Mouse (Mus musculus) intestine, embryonic 14.5 days (tissue): ENCODE data around the gene Smad6. TPM values are rescaled to one million over a fixed set of nuclear protein-coding genes. Genes with fewer than 3 reads are reported as not detected.

Source experiments
- ATAC-seq: fragments of 200-750 bp; cut with Nextera tagmentation; replicated peaks from 2 replicates; pipeline ENCODE4 v1.8.0; 2017; ENCODE audit warnings: low read depth, moderate number of reproducible peaks, moderate TSS enrichment, moderate library complexity; ENCODE audit not compliant: low FRiP score, low TSS enrichment
- DNase-seq: peaks from one replicate; pipeline ENCODE4 v3.0.0-alpha.2; 2018; ENCODE audit warnings: low spot score
- H3K27ac ChIP-seq: fragments of 300-500 bp; sonication (generic); 2 replicates; pipeline ENCODE4 v1.5.1; 2014; ENCODE audit warnings: low read depth, mild to moderate bottlenecking, control low read depth
- H3K27me3 ChIP-seq: fragments of 300-500 bp; sonication (generic); replicated peaks from 2 replicates; pipeline ENCODE4 v1.6.1; 2014; ENCODE audit warnings: low read length, control low read depth; ENCODE audit not compliant: control insufficient read depth, insufficient read depth
- H3K36me3 ChIP-seq: fragments of 300-500 bp; sonication (generic); 2 replicates; pipeline ENCODE4 v1.6.1; 2014; ENCODE audit warnings: low read length, control low read depth; ENCODE audit not compliant: control insufficient read depth, insufficient read depth
- H3K4me1 ChIP-seq: fragments of 300-500 bp; sonication (generic); replicated peaks from 2 replicates; pipeline ENCODE4 v1.6.1; 2014; ENCODE audit warnings: low read length, control low read depth, mixed read lengths; ENCODE audit not compliant: control insufficient read depth, insufficient read depth
- H3K4me2 ChIP-seq: fragments of 300-500 bp; sonication (generic); 2 replicates; pipeline ENCODE4 v1.6.1; 2014; ENCODE audit warnings: low read length
- H3K4me3 ChIP-seq: fragments of 300-500 bp; sonication (generic); 2 replicates; pipeline ENCODE4 v1.5.1; 2014; ENCODE audit warnings: low read depth, low read length, control low read depth, mixed read lengths
- H3K9ac ChIP-seq: fragments of 300-500 bp; sonication (generic); 2 replicates; pipeline ENCODE4 v1.6.1; 2014; ENCODE audit warnings: mild to moderate bottlenecking, low read length
- H3K9me3 ChIP-seq: fragments of 300-500 bp; sonication (generic); 2 replicates; pipeline ENCODE4 v1.6.1; 2016; ENCODE audit warnings: low read length, control low read depth; ENCODE audit not compliant: control insufficient read depth
- WGBS: fragments of 180-500 bp; shearing (Covaris S2); extraction: QIAGEN DNeasy Blood & Tissue Kit; methylation state at CpG from one replicate; pipeline ENCODE4 v1.1.7; 2014; 5-methylcytosine and 5-hydroxymethylcytosine counted together
- polyA plus RNA-seq: library from polyadenylated mRNA; unstranded; fragments of >200 nt; fragmentation: Nextera tagmentation; extraction: Ambion mirVana; gene quantifications from 2 replicates; pipeline ENCODE4 v1.2.1, GENCODE M21; 2014

The Smad6 gene
- 8.5 and 9.3 TPM in 2 replicates for polyA plus RNA-seq

DNA sequence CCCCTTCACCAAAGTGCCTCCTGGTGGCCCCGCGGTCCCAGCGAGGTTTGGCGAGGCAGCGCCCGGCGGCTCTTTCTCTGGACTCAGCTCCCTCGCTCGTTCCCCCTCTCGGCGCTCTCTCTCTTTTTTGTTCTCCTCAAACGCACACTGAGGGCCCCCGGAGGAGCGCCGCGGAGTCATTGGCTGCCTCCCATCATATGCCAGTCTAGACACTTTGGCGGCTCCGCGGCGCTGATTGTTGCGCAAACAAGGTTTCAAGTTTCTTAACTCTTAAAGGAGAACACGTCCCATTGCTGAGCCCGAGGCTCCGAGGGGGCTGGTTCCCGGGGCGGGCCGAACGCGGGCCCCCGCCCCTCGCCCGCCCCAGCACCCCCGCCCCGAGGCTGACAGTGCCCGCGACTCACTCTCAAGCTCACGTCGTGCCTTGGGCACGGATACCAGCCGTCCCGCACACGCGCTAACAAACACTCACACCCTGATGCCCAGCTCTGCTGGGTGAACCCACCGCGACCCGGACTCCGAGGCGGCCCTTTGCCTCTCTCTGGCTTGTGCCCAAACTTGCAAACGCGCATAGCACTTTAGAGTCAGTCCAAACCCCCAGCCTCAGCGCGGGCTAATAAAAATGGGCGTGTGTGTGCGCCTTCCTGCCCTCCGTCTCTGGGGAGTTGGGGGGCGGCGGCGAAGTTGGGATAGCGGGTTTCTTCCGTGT, at the start of gene Smad6:
TSS of gene Smad6 (minus strand) at position 207 of the 709 bp plus-strand sequence.
- no peaks in the 10 kb centered on the region for H3K27me3 ChIP-seq
- H3K9ac ChIP-seq, result peak within 1 kb of the TSS; percentile 95
- peak; percentile 64 for ATAC-seq
- WGBS, result under 1% methylated on average over 59 of the region's 60 CpGs
- no peaks in the 10 kb centered on the region for H3K9me3 ChIP-seq
- peaks cover 29% of the 10 kb centered on the region for H3K4me1 ChIP-seq
- DNase-seq, result peak; percentile 94
- peak within 1 kb of the TSS; percentile 71 for H3K4me3 ChIP-seq
- H3K27ac ChIP-seq, result peak within 1 kb of the TSS; percentile 96
- H3K4me2 ChIP-seq, result peak within 1 kb of the TSS; percentile 92
- H3K36me3 ChIP-seq, result no peaks in the 10 kb centered on the region

- no peak overlapping the region for H3K4me2 ChIP-seq
- H3K27ac ChIP-seq, result no peak overlapping the region
- H3K9me3 ChIP-seq, result no peaks in the 10 kb centered on the region
- H3K4me3 ChIP-seq, result no peak overlapping the region
- H3K9ac ChIP-seq, result no peak overlapping the region
- no peaks in the 10 kb centered on the region for H3K27me3 ChIP-seq
- ATAC-seq (no peak), DNase-seq (no peak)
- H3K36me3 ChIP-seq, result no peaks in the 10 kb centered on the region
- 71% methylated on average over 5 of the region's 5 CpGs for WGBS
- peaks cover 7% of the 10 kb centered on the region for H3K4me1 ChIP-seq
Observed at GRCm38 (mm10) chr9:64070674-64071073, 48.8 kb upstream of the Smad6 start.

- ATAC-seq (no peak), DNase-seq (no peak)
- no peak overlapping the region for H3K27ac ChIP-seq
- H3K36me3 ChIP-seq, result no peaks in the 10 kb centered on the region
- no peaks in the 10 kb centered on the region for H3K27me3 ChIP-seq
- H3K4me2 ChIP-seq, result no peak overlapping the region
- H3K9me3 ChIP-seq, result no peaks in the 10 kb centered on the region
- H3K9ac ChIP-seq, result no peak overlapping the region
- 77% methylated on average over 5 of the region's 5 CpGs for WGBS
- no peak overlapping the region for H3K4me3 ChIP-seq
- peaks cover 7% of the 10 kb centered on the region for H3K4me1 ChIP-seq
Observed at GRCm38 (mm10) chr9:64069131-64069530, 47.3 kb upstream of the Smad6 start.

DNA sequence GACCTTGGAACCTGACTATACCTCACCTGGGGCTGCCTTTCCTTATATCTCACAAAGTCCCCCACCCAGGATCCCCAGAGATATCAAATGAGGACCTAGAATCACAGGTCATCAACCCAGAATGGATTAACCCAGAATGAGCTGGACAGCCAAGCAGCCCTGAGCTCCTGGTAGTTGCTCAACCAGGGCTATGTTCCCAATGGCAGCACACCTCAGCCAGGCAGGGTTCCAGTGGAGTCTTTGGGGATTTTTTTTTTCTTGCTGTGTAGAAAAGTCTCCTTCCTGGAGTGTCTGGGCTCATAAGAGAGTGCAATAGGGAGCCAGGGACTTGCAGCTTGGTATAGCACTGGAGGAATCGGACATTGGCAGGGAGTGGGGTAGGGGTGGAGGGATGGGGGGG, 46.7 kb upstream of the Smad6 start:
- no peak overlapping the region for H3K27ac ChIP-seq
- ATAC-seq, result no peak
- DNase-seq, result no peak
- no peak overlapping the region for H3K4me2 ChIP-seq
- no peak overlapping the region for H3K4me3 ChIP-seq
- no peaks in the 10 kb centered on the region for H3K9me3 ChIP-seq
- H3K27me3 ChIP-seq, result no peaks in the 10 kb centered on the region
- H3K4me1 ChIP-seq, result peaks cover 7% of the 10 kb centered on the region
- H3K9ac ChIP-seq, result no peak overlapping the region
- WGBS, result 80% methylated on average over 1 of the region's 1 CpGs
- H3K36me3 ChIP-seq, result no peaks in the 10 kb centered on the region

DNA sequence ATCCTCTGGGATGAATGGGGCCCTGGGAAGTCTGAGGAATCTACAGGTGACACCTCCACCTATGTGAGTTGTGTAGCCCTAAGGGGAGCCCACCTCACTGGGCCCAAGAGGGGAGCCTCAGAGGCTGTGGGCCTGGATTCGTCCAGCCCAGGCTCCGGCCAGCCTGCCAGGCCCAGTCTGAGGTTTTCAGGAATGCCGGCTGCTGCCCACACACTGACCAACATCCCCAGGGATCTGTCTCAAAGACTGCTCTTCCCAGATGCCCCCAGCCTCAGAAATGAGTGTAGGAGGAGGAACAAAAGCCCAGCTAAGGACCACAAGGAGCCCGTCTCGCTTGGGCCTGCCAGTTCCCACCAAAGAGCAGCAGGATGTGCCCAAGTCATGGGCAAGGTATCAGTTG, 45.9 kb upstream of the Smad6 start:
- ATAC-seq (no peak), DNase-seq (no peak)
- Histone ChIP-seq H3K27me3 (no peaks in the 10 kb centered on the region), H3K9me3 (no peaks in the 10 kb centered on the region), H3K4me1 (peaks cover 7% of the 10 kb centered on the region), H3K9ac (no peak overlapping the region), H3K4me2 (no peak overlapping the region), H3K27ac (peak overlapping the region; percentile 84; the same call in 1 of the 2 replicates), H3K36me3 (no peaks in the 10 kb centered on the region), H3K4me3 (no peak overlapping the region)
- 83% methylated on average over 5 of the region's 5 CpGs for WGBS

DNA sequence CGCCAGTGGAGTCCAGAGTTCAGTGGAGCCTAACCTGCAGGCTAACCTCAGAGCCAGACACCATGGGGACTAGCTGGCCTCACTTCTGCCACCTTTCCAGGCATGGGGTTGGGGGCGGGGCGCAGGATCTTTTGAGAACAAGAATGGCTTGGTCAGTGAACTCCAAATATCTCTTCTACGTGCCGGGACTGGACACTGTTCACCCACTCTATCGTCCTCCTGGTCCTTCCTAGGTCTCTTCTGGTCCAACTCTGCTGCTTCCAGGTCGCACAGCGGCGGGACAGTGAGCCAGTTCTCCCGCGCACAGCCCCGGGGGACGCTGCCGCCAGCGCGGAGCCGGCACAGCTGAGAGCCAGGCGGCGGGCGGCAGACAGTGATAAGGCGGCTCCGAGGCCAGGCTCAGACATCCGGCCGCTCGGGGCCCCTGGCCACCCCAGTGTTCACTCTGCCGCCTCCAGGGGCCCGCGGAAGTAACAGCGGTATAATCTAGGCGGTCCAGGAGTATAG, 38.2 kb upstream of the Smad6 start:
- no peaks in the 10 kb centered on the region for H3K27me3 ChIP-seq
- H3K36me3 ChIP-seq, result no peaks in the 10 kb centered on the region
- H3K4me1 ChIP-seq, result peaks cover 17% of the 10 kb centered on the region
- WGBS, result 4% methylated on average over 30 of the region's 30 CpGs
- H3K4me3 ChIP-seq, result peak overlapping the region; percentile 9; the same call in 1 of the 2 replicates
- peak overlapping the region; percentile 58 for H3K4me2 ChIP-seq
- ATAC-seq, result peak; percentile 68; the same call in 1 of the 2 replicates
- peak overlapping the region; percentile 44 for H3K9ac ChIP-seq
- DNase-seq, result peak; percentile 75
- no peaks in the 10 kb centered on the region for H3K9me3 ChIP-seq
- no peak overlapping the region for H3K27ac ChIP-seq

DNA sequence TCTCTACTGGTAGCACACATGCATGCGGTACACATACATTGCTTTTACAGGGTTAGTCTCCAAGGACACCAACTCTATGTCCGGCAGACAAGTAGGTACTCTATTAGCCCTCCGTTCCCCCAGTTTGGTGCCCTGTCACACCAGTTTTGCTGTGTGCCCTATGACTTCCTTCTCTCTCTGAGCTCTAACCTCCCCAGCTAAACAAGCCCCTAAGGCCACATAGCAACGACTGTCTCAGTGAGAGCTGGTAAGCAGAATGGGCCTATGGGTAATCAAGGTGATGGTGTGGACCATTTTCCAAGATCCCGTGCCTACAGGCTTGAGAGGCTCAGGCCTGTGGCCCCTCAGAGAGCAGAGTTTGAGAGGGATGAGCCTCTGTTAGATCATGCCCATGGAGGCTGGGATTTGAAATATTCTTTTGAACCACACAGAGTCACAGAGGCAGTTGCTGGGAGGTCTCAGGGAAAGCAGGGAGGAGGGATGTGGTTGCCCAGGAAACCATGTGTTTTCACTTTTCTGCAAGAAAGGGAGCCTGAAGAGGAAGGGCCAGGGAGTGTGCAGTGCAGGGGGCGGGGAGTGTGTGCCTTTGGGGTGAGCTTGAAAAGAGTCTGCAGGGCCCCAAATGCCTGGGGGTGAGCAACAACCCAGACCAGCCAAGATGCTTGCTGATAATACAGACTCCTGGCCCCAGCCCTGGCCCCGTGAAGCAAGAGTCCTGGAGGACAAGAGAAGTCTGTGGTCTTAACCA, 36.2 kb upstream of the Smad6 start:
- DNase-seq (no peak), ATAC-seq (no peak)
- 57% methylated on average over 7 of the region's 7 CpGs for WGBS
- H3K9me3 ChIP-seq, result no peaks in the 10 kb centered on the region
- H3K9ac ChIP-seq, result no peak overlapping the region
- H3K27me3 ChIP-seq, result no peaks in the 10 kb centered on the region
- H3K4me1 ChIP-seq, result peaks cover 17% of the 10 kb centered on the region
- H3K4me2 ChIP-seq, result no peak overlapping the region
- no peak overlapping the region for H3K27ac ChIP-seq
- no peak overlapping the region for H3K4me3 ChIP-seq
- no peaks in the 10 kb centered on the region for H3K36me3 ChIP-seq

GRCm38 (mm10) chr9:64055162-64055561, 33.3 kb upstream of the Smad6 start:
- no peak for DNase-seq
- Histone ChIP-seq H3K36me3 (no peaks in the 10 kb centered on the region), H3K4me2 (no peak overlapping the region), H3K27me3 (no peaks in the 10 kb centered on the region), H3K9me3 (no peaks in the 10 kb centered on the region), H3K9ac (no peak overlapping the region), H3K4me1 (peaks cover 18% of the 10 kb centered on the region), H3K4me3 (no peak overlapping the region), H3K27ac (no peak overlapping the region)
- WGBS, result 60% methylated on average over 9 of the region's 9 CpGs
- ATAC-seq, result no peak
